Mouse (Mus musculus) frontal cortex, postnatal 25 days (tissue): ENCODE measurements at regions not wholly inside any gene's neighbourhood (a gene's known extent, or its start where the extent isn't known, plus 50 kb on each side); places are given as distances from the start of the nearest gene placed in this dataset.
"Not testable (repeated sequence)": the region's sequence is repeated elsewhere in the genome, so short reads cannot be mapped to it uniquely, and the experiment has no call there.

Experiments
- DNase-seq, 2 experiments: peaks; one replicate each; pipeline ENCODE4 v3.0.0; 2022; ENCODE audit warnings: low spot score in 2 of 2

DNA sequence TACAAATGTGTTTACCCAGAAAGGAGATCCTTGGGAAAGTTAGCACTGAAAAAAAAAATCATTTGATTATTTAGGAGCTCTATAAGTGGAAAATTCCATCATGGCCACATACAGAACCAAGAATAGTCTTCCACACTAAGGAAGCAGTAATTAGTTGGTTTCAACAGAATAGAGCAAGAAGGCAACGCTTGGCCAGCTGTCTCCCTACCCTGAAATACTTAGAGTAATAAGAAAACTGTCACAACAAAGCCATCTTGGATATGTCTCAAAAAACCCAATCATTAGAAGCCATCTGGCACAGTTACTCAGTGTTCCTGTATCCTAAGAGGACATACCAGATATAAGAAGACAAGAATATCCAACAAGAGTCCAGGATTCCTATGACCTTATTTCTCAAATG lies 888.5 kb downstream of the Dpp10 start:
- DNase-seq, result no peak

GRCm38 (mm10) chr1:123154558-123154957 lies 890.8 kb downstream of the Dpp10 start:
- peak in 1 of 2 experiments; percentile 11 for DNase-seq

DNA sequence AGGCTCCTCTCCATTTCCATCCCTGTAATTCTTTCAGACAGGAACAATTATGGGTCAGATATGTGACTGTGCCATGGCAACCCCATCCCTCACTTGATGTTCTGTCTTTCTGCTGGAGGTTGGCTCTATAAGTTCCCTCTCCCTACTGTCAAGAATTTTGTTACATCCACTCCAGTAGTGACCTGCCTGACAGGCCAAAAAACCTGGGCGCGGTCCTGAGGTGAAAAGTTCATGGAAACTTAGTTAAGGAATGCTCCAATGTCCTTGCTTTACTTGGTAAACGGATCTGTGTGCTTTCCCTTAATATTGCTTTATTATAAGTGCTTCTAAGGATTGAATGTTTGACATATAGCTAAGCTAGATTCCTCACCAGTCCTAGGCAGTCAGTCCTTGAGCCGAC lies 911.5 kb downstream of the Dpp10 start:
- not testable (repeated sequence) for DNase-seq
